Mouse (Mus musculus): ENCODE results near the gene Supv3l1.

GRCm38 (mm10) chr10:62379808-62380207 lies 69.7 kb downstream of the Supv3l1 start, which contains the start of gene Hk1:
- TF ChIP-seq CTCF (IDR thresholded peaks at IDR 0.05; ENCODE audit: low read depth), result no peak
- no peak for TF ChIP-seq EP300 (IDR thresholded peaks at IDR 0.05; ENCODE audit: low read depth)
